Mouse (Mus musculus) CH12.LX (cell line): ENCODE measurements around the gene Sgce. TPM values are rescaled to one million over a fixed set of nuclear protein-coding genes. Genes with fewer than 3 reads are reported as not detected.

ENCODE experiments used
- DNase-seq: peaks from one replicate; pipeline ENCODE4 v3.0.0-alpha.2; 2013; ENCODE audit errors: extremely low read depth
- H3K27ac ChIP-seq: 2 replicates; pipeline ENCODE4 v1.5.1; 2012; ENCODE audit warnings: low read depth, mild to moderate bottlenecking, control low read depth, moderate library complexity; ENCODE audit not compliant: insufficient read depth
- H3K27me3 ChIP-seq: replicated peaks from 2 replicates; pipeline ENCODE3; 2012; ENCODE audit warnings: inconsistent platforms
- H3K36me3 ChIP-seq, 2 experiments: replicated peaks in 1 of 2; 2 replicates each; pipeline versions ENCODE3 to v1.6.1; 2012; ENCODE audit warnings: inconsistent platforms in 1 of 2, low read length in 1 of 2, mild to moderate bottlenecking in 1 of 2, mixed read lengths in 1 of 2, moderate library complexity in 1 of 2; ENCODE audit not compliant: control insufficient read depth in 1 of 2, insufficient read depth in 1 of 2
- H3K4me1 ChIP-seq, 2 experiments: 2 replicates each; pipeline ENCODE4 v1.6.1; 2012; ENCODE audit warnings: inconsistent platforms in 1 of 2, moderate library complexity in 1 of 2; ENCODE audit not compliant: insufficient read depth in 2 of 2, control insufficient read depth in 1 of 2
- H3K4me2 ChIP-seq: 2 replicates; pipeline ENCODE4 v1.6.1; 2012; ENCODE audit warnings: low read depth, mild to moderate bottlenecking, control low read depth; ENCODE audit not compliant: poor library complexity, insufficient read depth, severe bottlenecking
- H3K4me3 ChIP-seq, 3 experiments: fragments of 150-350 bp in 1 of 3; sonication (generic) in 1 of 3; replicated peaks in 1 of 3; 2 replicates each; pipeline versions ENCODE3 to v1.5.1; 2011 to 2012; ENCODE audit warnings: low read depth in 2 of 3, low read length in 2 of 3, mild to moderate bottlenecking in 2 of 3, moderate library complexity in 2 of 3, control low read depth in 1 of 3, improper control_type of control experiment in 1 of 3, inconsistent platforms in 1 of 3, mixed read lengths in 1 of 3; ENCODE audit not compliant: poor library complexity in 1 of 3
- H3K79me2 ChIP-seq: replicated peaks from 2 replicates; pipeline ENCODE4 v1.6.1; 2012; ENCODE audit warnings: mild to moderate bottlenecking, moderate library complexity; ENCODE audit not compliant: control insufficient read depth, poor library complexity, insufficient read depth, severe bottlenecking; ENCODE audit errors: extremely low read depth
- H3K9ac ChIP-seq: 2 replicates; pipeline ENCODE4 v1.6.1; 2012; ENCODE audit warnings: low read depth, mild to moderate bottlenecking, control low read depth, moderate library complexity; ENCODE audit not compliant: insufficient read depth
- H3K9me3 ChIP-seq: replicated peaks from 2 replicates; pipeline ENCODE3; 2012; ENCODE audit warnings: low read length, inconsistent platforms, mixed read lengths
- CHD1 ChIP-seq: IDR thresholded peaks from 2 replicates; pipeline ENCODE4 v1.6.1; 2012; ENCODE audit warnings: low read depth, low read length, improper control_type of control experiment, inconsistent platforms
- CHD2 ChIP-seq: IDR thresholded peaks from 2 replicates; pipeline ENCODE4 v1.6.1; 2011; ENCODE audit warnings: low read length, improper control_type of control experiment
- E2F4 ChIP-seq: IDR thresholded peaks from 2 replicates; pipeline ENCODE4 v1.6.1; 2011; ENCODE audit warnings: low read depth, low read length, improper control_type of control experiment; ENCODE audit not compliant: insufficient replicate concordance
- ELF1 ChIP-seq: IDR thresholded peaks from 2 replicates; pipeline ENCODE4 v1.6.1; 2014; ENCODE audit warnings: low read depth, mild to moderate bottlenecking, inconsistent platforms, low read length, improper control_type of control experiment
- EP300 ChIP-seq: IDR thresholded peaks from 2 replicates; pipeline ENCODE4 v1.6.1; 2011; ENCODE audit warnings: low read length, improper control_type of control experiment
- ETS1 ChIP-seq: conservative IDR thresholded peaks from 2 replicates; pipeline ENCODE4 v1.6.1; 2012; ENCODE audit warnings: low read depth, mild to moderate bottlenecking, inconsistent platforms, low read length, improper control_type of control experiment, moderate library complexity
- IRF4 ChIP-seq: IDR thresholded peaks from 2 replicates; pipeline ENCODE4 v1.6.1; 2014; ENCODE audit warnings: low read depth, mild to moderate bottlenecking, inconsistent platforms, low read length, improper control_type of control experiment
- JUN ChIP-seq: IDR thresholded peaks from 2 replicates; pipeline ENCODE4 v1.6.1; 2011; ENCODE audit warnings: low read depth, mild to moderate bottlenecking, low read length, improper control_type of control experiment, moderate library complexity; ENCODE audit not compliant: insufficient read depth
- MAFK ChIP-seq: IDR thresholded peaks from 2 replicates; pipeline ENCODE4 v1.6.1; 2011; ENCODE audit warnings: low read length, improper control_type of control experiment; ENCODE audit not compliant: insufficient replicate concordance
- MEF2A ChIP-seq: IDR thresholded peaks from 2 replicates; pipeline ENCODE4 v1.6.1; 2014; ENCODE audit warnings: low read depth, mild to moderate bottlenecking, inconsistent platforms, low read length, improper control_type of control experiment, borderline replicate concordance
- NELFE ChIP-seq: IDR thresholded peaks from 2 replicates; pipeline ENCODE4 v1.6.1; 2011; ENCODE audit warnings: low read depth, low read length, improper control_type of control experiment
- RCOR1 ChIP-seq: conservative IDR thresholded peaks from 2 replicates; pipeline ENCODE4 v1.6.1; 2012; ENCODE audit warnings: low read depth, mild to moderate bottlenecking, inconsistent platforms, low read length, improper control_type of control experiment
- SIN3A ChIP-seq: IDR thresholded peaks from 2 replicates; pipeline ENCODE4 v1.6.1; 2012; ENCODE audit warnings: low read length, improper control_type of control experiment, inconsistent platforms
- TBP ChIP-seq: conservative IDR thresholded peaks from 2 replicates; pipeline ENCODE4 v1.6.1; 2011; ENCODE audit warnings: low read depth, low read length, improper control_type of control experiment
- TCF12 ChIP-seq: IDR thresholded peaks from 2 replicates; pipeline ENCODE4 v1.6.1; 2014; ENCODE audit warnings: low read depth, mild to moderate bottlenecking, inconsistent platforms, low read length, improper control_type of control experiment
- UBTF ChIP-seq: IDR thresholded peaks from 2 replicates; pipeline ENCODE4 v1.6.1; 2012; ENCODE audit warnings: low read depth, mild to moderate bottlenecking, inconsistent platforms, low read length, improper control_type of control experiment, moderate library complexity
- USF1 ChIP-seq: IDR thresholded peaks from 2 replicates; pipeline ENCODE4 v1.6.1; 2014; ENCODE audit warnings: low read depth, mild to moderate bottlenecking, inconsistent platforms, low read length, improper control_type of control experiment
- USF2 ChIP-seq: conservative IDR thresholded peaks from 2 replicates; pipeline ENCODE4 v1.6.1; 2011; ENCODE audit warnings: low read depth, low read length, improper control_type of control experiment
- ZC3H11A ChIP-seq: IDR thresholded peaks from 2 replicates; pipeline ENCODE4 v1.6.1; 2012; ENCODE audit warnings: low read depth, mild to moderate bottlenecking, inconsistent platforms, low read length, improper control_type of control experiment
- ZKSCAN1 ChIP-seq: IDR thresholded peaks from 2 replicates; pipeline ENCODE4 v1.6.1; 2012; ENCODE audit warnings: low read depth, inconsistent platforms, low read length, improper control_type of control experiment, borderline replicate concordance
- ZMIZ1 ChIP-seq: IDR thresholded peaks from 2 replicates; pipeline ENCODE4 v1.6.1; 2012; ENCODE audit warnings: low read depth, mild to moderate bottlenecking, inconsistent platforms, low read length, improper control_type of control experiment
- ZNF384 ChIP-seq: IDR thresholded peaks from 2 replicates; pipeline ENCODE4 v1.6.1; 2012; ENCODE audit warnings: low read depth, low read length, improper control_type of control experiment, inconsistent platforms
- dilution Hi-C: fragments of 300-500 bp; cut with MboI; formaldehyde crosslinking; loops from 2 replicates; pipeline ENCODE4 v1.14.3; 2020; ENCODE audit warnings: low sequenced_read_pairs; ENCODE audit not compliant: extremely low pct_unique_long_range_greater_than_20kb, extremely low pct_ligation_motif_present
- in situ Hi-C: fragments of 300-500 bp; cut with MboI; formaldehyde crosslinking; loops from 3 replicates; pipeline ENCODE4 v1.14.3; 2019; ENCODE audit warnings: low sequenced_read_pairs, low pct_ligation_motif_present, low pct_unique_long_range_greater_than_20kb, mixed read lengths
- polyA plus RNA-seq: library from polyadenylated mRNA; unstranded; fragments of >175 nt; gene quantifications from 2 replicates; pipeline ENCODE4 v1.2.1, GENCODE M21; 2012; ENCODE audit warnings: low read depth; ENCODE audit not compliant: insufficient read length
- total RNA-seq, 2 experiments: library from RNA; depleted of rRNA; stranded (reverse); fragments of 300-350 nt in 1 of 2; fragments of >200 nt in 1 of 2; gene quantifications; 2 replicates each; pipeline ENCODE4 v1.2.3; 2012 to 2014

Gene Sgce
- total and polyA plus RNA-seq, 3 experiments = not detected

DNA sequence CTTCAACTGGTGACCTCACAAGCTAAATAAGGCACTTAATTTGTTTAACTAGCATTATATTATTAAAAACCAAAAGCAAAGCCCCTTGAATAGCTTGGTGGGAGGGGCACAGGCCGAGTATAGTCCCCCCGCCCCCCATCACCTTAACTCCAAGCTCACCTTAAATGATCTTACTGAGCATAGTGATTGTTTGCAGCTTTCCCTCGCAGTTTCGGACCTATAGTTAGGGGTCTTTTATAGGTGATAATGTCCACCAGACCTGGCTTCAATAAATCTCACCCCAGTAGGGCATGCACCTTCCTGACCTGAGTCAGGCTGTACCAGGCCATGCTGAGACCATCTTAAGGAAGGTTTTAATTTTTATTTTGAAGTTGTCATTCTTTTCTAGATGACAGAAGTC lies 4.3 kb upstream of the Sgce start:
- Histone ChIP-seq H3K27me3 (no peaks in the 10 kb centered on the region), H3K79me2 (no peaks in the 10 kb centered on the region), H3K9me3 (peaks cover 25% of the 10 kb centered on the region), H3K4me1 (no peaks in the 10 kb centered on the region)
- DNase-seq = no peak
- dilution Hi-C loops = no loop called here
- no peak for TF ChIP-seq TBP
- TF ChIP-seq UBTF = no peak
- TF ChIP-seq ETS1 = no peak
- TF ChIP-seq ZNF384 = no peak
- no peak for TF ChIP-seq ELF1
- no peak for TF ChIP-seq RCOR1
- TF ChIP-seq USF1 = no peak
- TF ChIP-seq E2F4 = no peak
- TF ChIP-seq SIN3A = no peak
- TF ChIP-seq NELFE = no peak
- TF ChIP-seq ZC3H11A = no peak
- TF ChIP-seq EP300 = no peak
- no peak for TF ChIP-seq USF2
- no peak for TF ChIP-seq JUN
- no peak for TF ChIP-seq TCF12
- TF ChIP-seq, all 38 proteins: peak for 0
- Histone ChIP-seq H3K4me2 (no peak overlapping the region), H3K9ac (no peak overlapping the region), H3K27ac (no peak overlapping the region), H3K4me3 (no peak overlapping the region), H3K36me3 (no peaks in the 10 kb centered on the region)
- in situ Hi-C loops = no loop called here

GRCm38 (mm10) chr6:4749091-4749490 lies 2.1 kb upstream of the Sgce start:
- no peaks in the 10 kb centered on the region for H3K4me1 ChIP-seq
- dilution Hi-C loops (no loop called here), in situ Hi-C loops (no loop called here)
- no peak for TF ChIP-seq ZKSCAN1
- no peak for TF ChIP-seq MEF2A
- no peak for TF ChIP-seq CHD1
- no peak for TF ChIP-seq ZNF384
- TF ChIP-seq USF1 = no peak
- no peak for TF ChIP-seq ZMIZ1
- TF ChIP-seq MAFK = no peak
- no peak for TF ChIP-seq CHD2
- no peak for TF ChIP-seq IRF4
- H3K9me3 ChIP-seq = peaks cover 25% of the 10 kb centered on the region
- no peaks in the 10 kb centered on the region for H3K27me3 ChIP-seq
- H3K27ac ChIP-seq = no peak overlapping the region
- no peaks in the 10 kb centered on the region for H3K36me3 ChIP-seq
- no peak for DNase-seq
- H3K4me3 ChIP-seq = no peak overlapping the region
- H3K9ac ChIP-seq = no peak overlapping the region
- no peaks in the 10 kb centered on the region for H3K79me2 ChIP-seq
- H3K4me2 ChIP-seq = no peak overlapping the region
